22 mouse cellular contexts compared by ENCODE assay signal in genomic region chr10:116424921-116425320, GRCm38 (mm10). TPM values are rescaled to one million over a fixed set of nuclear protein-coding genes. Genes with fewer than 3 reads are reported as not detected.
DNase-seq lines count a peak whose midpoint lies in the region; ATAC-seq and TF ChIP-seq lines count a peak whose summit lies in the region.
"Had no signal": no experiment of that assay in that cellular context is flagged by ENCODE, and none has a peak within 500 bp of the region (broad histone marks: within the 10 kb centered on the region; RNA-seq: fewer than 3 reads in every experiment).

No protein-coding gene starts in this region.

- no peak overlapping the region for H3K9ac ChIP-seq in embryonic facial prominence, embryonic 14.5 days (ENCODE audit: low read depth, low read length)
- H3K9ac ChIP-seq: embryonic facial prominence, embryonic 15.5 days; forebrain, embryonic 13.5 days; heart, embryonic 12.5 days; limb, embryonic 13.5 days; liver, embryonic 14.5 days; midbrain, embryonic 15.5 days; stomach, embryonic 15.5 days had no signal

- ATAC-seq in embryonic facial prominence, embryonic 14.5 days (ENCODE audit: low read depth) = no peak
- ATAC-seq: activated CD4-positive, CD25-positive, alpha-beta regulatory T cell, adult 4 months; forebrain, embryonic 13.5 days; midbrain, embryonic 15.5 days; Patski had no signal

- no peak for TF ChIP-seq POLR2A in brain, embryonic 14.5 days (IDR thresholded peaks at IDR 0.05; ENCODE audit: borderline replicate concordance, extremely low read depth, insufficient read depth, insufficient read length, poor library complexity, severe bottlenecking)

- no peak overlapping the region for H3K4me2 ChIP-seq in embryonic facial prominence, embryonic 14.5 days (ENCODE audit: low read depth, low read length)
- H3K4me2 ChIP-seq: embryonic facial prominence, embryonic 15.5 days; forebrain, embryonic 13.5 days; heart, embryonic 12.5 days; limb, embryonic 13.5 days; midbrain, embryonic 15.5 days; stomach, embryonic 15.5 days had no signal

- no peak overlapping the region for H3K27ac ChIP-seq in embryonic facial prominence, embryonic 14.5 days (replicated peaks; ENCODE audit: low read depth, low read length)
- no peak overlapping the region for H3K27ac ChIP-seq in embryonic facial prominence, embryonic 10.5 days (replicated peaks)
- H3K27ac ChIP-seq: embryonic facial prominence, embryonic 15.5 days; forebrain, embryonic 13.5 days; limb, embryonic 13.5 days; liver, embryonic 14.5 days; midbrain, embryonic 15.5 days; stomach, embryonic 15.5 days had no signal

- no peak for TF ChIP-seq CTCF in brain, embryonic 14.5 days (IDR thresholded peaks at IDR 0.05; ENCODE audit: borderline replicate concordance, extremely low read depth, insufficient read depth, insufficient read length)

- H3K4me3 ChIP-seq in embryonic facial prominence, embryonic 14.5 days (ENCODE audit: low read depth, low read length) = no peak overlapping the region
- no peak overlapping the region for H3K4me3 ChIP-seq in embryonic facial prominence, embryonic 10.5 days
- H3K4me3 ChIP-seq: embryonic facial prominence, embryonic 15.5 days; forebrain, embryonic 13.5 days; heart, embryonic 12.5 days; limb, embryonic 13.5 days; midbrain, embryonic 15.5 days; stomach, embryonic 15.5 days had no signal

- no peaks in the 10 kb centered on the region for H3K4me1 ChIP-seq in embryonic facial prominence, embryonic 14.5 days (ENCODE audit: control insufficient read depth, insufficient read depth, low read length)
- H3K4me1 ChIP-seq in embryonic facial prominence, embryonic 10.5 days = no peaks in the 10 kb centered on the region
- H3K4me1 ChIP-seq: embryonic facial prominence, embryonic 15.5 days; heart, embryonic 12.5 days; midbrain, embryonic 15.5 days; stomach, embryonic 15.5 days had no signal

- DNase-seq in embryonic facial prominence, embryonic 14.5 days (ENCODE audit: low spot score) = peak; percentile 56
- DNase-seq in embryonic facial prominence, embryonic 10.5 days (ENCODE audit: low spot score) = no peak
- peak; percentile 49 for DNase-seq in 3134 (ENCODE audit: extremely low read depth, insufficient read length, low spot score)
- DNase-seq in brain, embryonic 14.5 days (ENCODE audit: low read depth) = peak; percentile 46
- DNase-seq in cerebellum, postnatal 10 days = peak; percentile 74 to 81
- no peak for DNase-seq in spleen, adult 18-20 months
- DNase-seq in embryo, embryonic 11 days = no peak
- DNase-seq in urinary bladder, adult 18-20 months (ENCODE audit: low spot score in 2 of 2) = no peak
- DNase-seq: gastrocnemius, postnatal 36 days; kidney, adult 8-10 months; kidney, postnatal 36 days; layer of hippocampus, adult 9-11 months; thymus, adult 2 months had no signal

- H3K27me3 ChIP-seq in embryonic facial prominence, embryonic 14.5 days (replicated peaks; ENCODE audit: control insufficient read depth, insufficient read depth, low read length) = no peaks in the 10 kb centered on the region
- no peaks in the 10 kb centered on the region for H3K27me3 ChIP-seq in embryonic facial prominence, embryonic 10.5 days (replicated peaks; ENCODE audit: low read depth, poor library complexity, severe bottlenecking)
- H3K27me3 ChIP-seq: embryonic facial prominence, embryonic 15.5 days; forebrain, embryonic 13.5 days; heart, embryonic 12.5 days; limb, embryonic 13.5 days; midbrain, embryonic 15.5 days; Patski; stomach, embryonic 15.5 days had no signal

- H3K9me3 ChIP-seq in embryonic facial prominence, embryonic 14.5 days (ENCODE audit: control insufficient read depth, low read length) = 0 out of 2 replicates have a peak, but pooled peaks cover 11% of the 10 kb centered on the region
- H3K9me3 ChIP-seq in embryonic facial prominence, embryonic 10.5 days = no peaks in the 10 kb centered on the region; the same call in 1 of the 2 replicates
- H3K9me3 ChIP-seq: embryonic facial prominence, embryonic 15.5 days; forebrain, embryonic 13.5 days; midbrain, embryonic 15.5 days; stomach, embryonic 15.5 days had no signal

- 67% methylated on average over 6 of the region's 6 CpGs for WGBS in embryonic facial prominence, embryonic 14.5 days
- 87% methylated on average over 6 of the region's 6 CpGs for WGBS in embryonic facial prominence, embryonic 10.5 days

- H3K36me3 ChIP-seq in embryonic facial prominence, embryonic 14.5 days (ENCODE audit: control insufficient read depth, insufficient read depth, low read length) = no peaks in the 10 kb centered on the region
- peaks cover 10% of the 10 kb centered on the region for H3K36me3 ChIP-seq in embryonic facial prominence, embryonic 10.5 days (replicated peaks)
- H3K36me3 ChIP-seq: midbrain, embryonic 15.5 days; stomach, embryonic 15.5 days had no signal

RNA-seq across cellular contexts. Expression of gene Kcnmb4, which starts 48.8 kb away (rescaled TPM):
- polyA plus RNA-seq in embryonic facial prominence, embryonic 14.5 days (2014; fragmentation: Nextera tagmentation; extraction: Ambion mirVana) = 9.1 and 9.3 TPM in 2 replicates
- polyA plus RNA-seq in embryonic facial prominence, embryonic 10.5 days (2016; fragmentation: Nextera tagmentation; extraction: Ambion mirVana) = 7.0 and 10.6 TPM in 2 replicates
- 45.7 and 50.0 TPM in 2 replicates for polyA plus RNA-seq in brain, embryonic 14.5 days (2012; rRNA removed)

Comparison
In these comparisons a context has a peak if more than half of its experiments do, and no peak if none do; other contexts are left out.
1. DNase-seq: peak in embryonic facial prominence, embryonic 14.5 days (single experiment), 3134 (single experiment), brain, embryonic 14.5 days (single experiment) and cerebellum, postnatal 10 days (2 of 2); none in embryonic facial prominence, embryonic 10.5 days (single experiment), spleen, adult 18-20 months (0 of 2), embryo, embryonic 11 days (single experiment) and urinary bladder, adult 18-20 months (0 of 2).